Mouse (Mus musculus): ENCODE measurements around the gene Gnao1. TPM values are rescaled to one million over a fixed set of nuclear protein-coding genes. Genes with fewer than 3 reads are reported as not detected.

Gene Gnao1
- total and polyA plus RNA-seq, 3 experiments, result 1.1 to 13.5 (median 3.5) TPM

DNA sequence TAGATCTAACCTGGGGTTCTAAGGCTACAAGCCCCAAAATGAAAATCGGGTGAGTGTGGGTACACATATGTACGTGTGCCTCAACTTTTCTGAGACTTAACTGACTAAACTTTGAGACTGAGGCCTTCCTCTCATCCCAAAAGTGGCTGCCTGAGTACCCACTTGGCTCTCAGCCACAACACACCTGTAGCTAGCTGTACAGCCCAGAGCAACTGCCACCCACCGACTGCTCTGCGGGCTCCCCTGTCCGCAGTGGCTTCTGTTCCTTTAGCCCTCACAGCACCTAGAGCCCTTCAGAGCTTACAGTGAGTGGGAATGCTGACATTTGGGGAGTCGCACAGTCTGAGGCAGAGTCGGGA lies 110.8 kb downstream of the Gnao1 start:
- H3K9me3 ChIP-seq (replicated peaks; ENCODE audit: low read length), result no peaks in the 10 kb centered on the region
- no peak overlapping the region for H3K9ac ChIP-seq (ENCODE audit: insufficient read depth, low read depth)
- dilution Hi-C loops (cut with MboI; ENCODE audit: extremely low pct_ligation_motif_present, extremely low pct_unique_long_range_greater_than_20kb, low sequenced_read_pairs) (no loop called here), in situ Hi-C loops (cut with MboI; ENCODE audit: low pct_ligation_motif_present, low pct_unique_long_range_greater_than_20kb, low sequenced_read_pairs) (no loop called here)
- H3K36me3 ChIP-seq (replicated peaks in 1 of 2; ENCODE audit: control insufficient read depth in 1 of 2, insufficient read depth in 1 of 2, low read length in 1 of 2), result peaks cover 0 to 17% of the 10 kb centered on the region in 2 experiments
- no peak overlapping the region for H3K27ac ChIP-seq (ENCODE audit: insufficient read depth, low read depth)
- H3K4me3 ChIP-seq (replicated peaks in 1 of 3; ENCODE audit: low read depth in 2 of 3, low read length in 2 of 3, poor library complexity in 1 of 3), result no peak overlapping the region
- no peak for TF ChIP-seq MYC (IDR thresholded peaks at IDR 0.05; ENCODE audit: low read depth, low read length)
- TF ChIP-seq JUN (IDR thresholded peaks at IDR 0.05; ENCODE audit: insufficient read depth, low read depth, low read length), result no peak
- TF ChIP-seq HCFC1 (IDR thresholded peaks at IDR 0.05; ENCODE audit: low read depth, low read length), result no peak
- TF ChIP-seq GABPA (IDR thresholded peaks at IDR 0.05; ENCODE audit: insufficient replicate concordance, low read depth, low read length), result no peak
- TF ChIP-seq ZC3H11A (IDR thresholded peaks at IDR 0.05; ENCODE audit: low read depth, low read length), result no peak
- no peak for TF ChIP-seq CHD2 (IDR thresholded peaks at IDR 0.05; ENCODE audit: low read length)
- no peak overlapping the region for H3K4me2 ChIP-seq (ENCODE audit: insufficient read depth, low read depth, poor library complexity, severe bottlenecking)
- no peaks in the 10 kb centered on the region for H3K27me3 ChIP-seq (replicated peaks)
- no peaks in the 10 kb centered on the region for H3K79me2 ChIP-seq (replicated peaks; ENCODE audit: control insufficient read depth, extremely low read depth, insufficient read depth, poor library complexity, severe bottlenecking)
- H3K4me1 ChIP-seq (ENCODE audit: control insufficient read depth in 1 of 2, insufficient read depth in 2 of 2), result peaks cover 3 to 24% of the 10 kb centered on the region in 2 experiments; a peak in 2 of 4 replicates
- DNase-seq (ENCODE audit: extremely low read depth), result no peak

DNA sequence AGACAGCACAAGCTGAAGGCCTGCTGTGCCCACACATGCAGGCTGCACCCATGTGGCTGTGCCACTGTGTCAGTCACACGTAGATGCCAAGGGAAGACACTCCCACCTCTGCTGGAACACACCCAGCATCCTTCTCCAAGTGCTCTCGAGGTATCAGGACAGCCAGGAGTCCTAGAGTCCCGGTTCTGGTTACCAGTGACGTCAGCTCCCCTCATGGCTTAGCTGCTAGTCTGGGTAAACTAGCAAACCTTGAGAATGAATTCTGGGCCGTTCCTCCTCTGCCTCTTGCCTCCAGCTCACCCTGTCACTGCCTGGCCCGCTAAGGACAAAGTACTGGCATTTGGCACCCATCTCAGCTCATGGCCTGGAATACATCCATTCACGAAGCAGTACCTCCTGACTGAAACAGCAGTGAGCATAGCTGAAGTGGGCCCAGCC lies 114.2 kb downstream of the Gnao1 start:
- peaks cover 0 to 28% of the 10 kb centered on the region in 2 experiments for H3K36me3 ChIP-seq (replicated peaks in 1 of 2; ENCODE audit: control insufficient read depth in 1 of 2, insufficient read depth in 1 of 2, low read length in 1 of 2)
- no peak for DNase-seq (ENCODE audit: extremely low read depth)
- no peak overlapping the region for H3K4me3 ChIP-seq (replicated peaks in 1 of 3; ENCODE audit: low read depth in 2 of 3, low read length in 2 of 3, poor library complexity in 1 of 3)
- H3K4me1 ChIP-seq (ENCODE audit: control insufficient read depth in 1 of 2, insufficient read depth in 2 of 2), result peaks cover 5 to 10% of the 10 kb centered on the region in 2 experiments
- dilution Hi-C loops (cut with MboI; ENCODE audit: extremely low pct_ligation_motif_present, extremely low pct_unique_long_range_greater_than_20kb, low sequenced_read_pairs) (no loop called here), in situ Hi-C loops (cut with MboI; ENCODE audit: low pct_ligation_motif_present, low pct_unique_long_range_greater_than_20kb, low sequenced_read_pairs) (no loop called here)
- no peak for TF ChIP-seq MXI1 (IDR thresholded peaks at IDR 0.05; ENCODE audit: low read depth, low read length)
- TF ChIP-seq E2F4 (IDR thresholded peaks at IDR 0.05; ENCODE audit: insufficient replicate concordance, low read depth, low read length), result no peak
- no peak for TF ChIP-seq HCFC1 (IDR thresholded peaks at IDR 0.05; ENCODE audit: low read depth, low read length)
- no peak for TF ChIP-seq POLR2AphosphoS2 (IDR thresholded peaks at IDR 0.05; ENCODE audit: low read depth, low read length)
- no peak for TF ChIP-seq ZC3H11A (IDR thresholded peaks at IDR 0.05; ENCODE audit: low read depth, low read length)
- TF ChIP-seq ZNF384 (IDR thresholded peaks at IDR 0.05; ENCODE audit: low read depth, low read length), result no peak
- TF ChIP-seq USF1 (IDR thresholded peaks at IDR 0.05; ENCODE audit: low read depth, low read length), result no peak
- TF ChIP-seq BHLHE40 (IDR thresholded peaks at IDR 0.05; ENCODE audit: low read depth, low read length), result no peak
- peaks cover 8% of the 10 kb centered on the region for H3K9me3 ChIP-seq (replicated peaks; ENCODE audit: low read length)
- no peaks in the 10 kb centered on the region for H3K27me3 ChIP-seq (replicated peaks)
- H3K4me2 ChIP-seq (ENCODE audit: insufficient read depth, low read depth, poor library complexity, severe bottlenecking), result no peak overlapping the region
- no peaks in the 10 kb centered on the region for H3K79me2 ChIP-seq (replicated peaks; ENCODE audit: control insufficient read depth, extremely low read depth, insufficient read depth, poor library complexity, severe bottlenecking)
- no peak overlapping the region for H3K9ac ChIP-seq (ENCODE audit: insufficient read depth, low read depth)
- no peak overlapping the region for H3K27ac ChIP-seq (ENCODE audit: insufficient read depth, low read depth)

DNA sequence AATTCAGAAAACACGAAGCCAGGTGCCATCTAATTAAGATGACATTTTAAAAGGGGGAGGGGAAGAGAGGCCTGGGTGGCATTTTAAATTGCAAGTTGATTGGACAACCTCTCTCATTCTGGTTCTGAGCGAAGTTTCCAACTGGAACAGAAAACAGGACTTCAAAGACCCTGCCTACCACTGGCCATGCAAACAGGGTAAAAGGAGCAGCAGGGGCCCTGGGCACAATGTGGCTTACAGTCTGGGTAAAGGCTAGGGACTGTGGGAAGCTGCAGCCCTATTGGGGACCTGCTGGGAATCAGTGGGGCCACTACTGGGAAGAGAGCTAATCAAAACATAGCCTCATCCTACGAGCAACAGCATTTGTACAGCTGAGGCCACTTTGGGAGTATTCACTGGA lies 115.7 kb downstream of the Gnao1 start:
- Histone ChIP-seq H3K4me2 (ENCODE audit: insufficient read depth, low read depth, poor library complexity, severe bottlenecking) (no peak overlapping the region), H3K36me3 (replicated peaks in 1 of 2; ENCODE audit: control insufficient read depth in 1 of 2, insufficient read depth in 1 of 2, low read length in 1 of 2) (peaks cover 0 to 32% of the 10 kb centered on the region in 2 experiments), H3K4me1 (ENCODE audit: control insufficient read depth in 1 of 2, insufficient read depth in 2 of 2) (peaks cover 5 to 10% of the 10 kb centered on the region in 2 experiments), H3K79me2 (replicated peaks; ENCODE audit: control insufficient read depth, extremely low read depth, insufficient read depth, poor library complexity, severe bottlenecking) (no peaks in the 10 kb centered on the region), H3K9ac (ENCODE audit: insufficient read depth, low read depth) (no peak overlapping the region), H3K27ac (ENCODE audit: insufficient read depth, low read depth) (no peak overlapping the region), H3K4me3 (replicated peaks in 1 of 3; ENCODE audit: low read depth in 2 of 3, low read length in 2 of 3, poor library complexity in 1 of 3) (no peak overlapping the region), H3K27me3 (replicated peaks) (no peaks in the 10 kb centered on the region), H3K9me3 (replicated peaks; ENCODE audit: low read length) (peaks cover 8% of the 10 kb centered on the region)
- in situ Hi-C loops (cut with MboI; ENCODE audit: low pct_ligation_motif_present, low pct_unique_long_range_greater_than_20kb, low sequenced_read_pairs) (loop anchor here (25.0 kb wide), 1 partner anchor 313 kb away; no protein-coding TSS in a partner anchor), dilution Hi-C loops (cut with MboI; ENCODE audit: extremely low pct_ligation_motif_present, extremely low pct_unique_long_range_greater_than_20kb, low sequenced_read_pairs) (no loop called here)
- TF ChIP-seq MAX (IDR thresholded peaks at IDR 0.05; ENCODE audit: low read length), result no peak
- TF ChIP-seq RCOR1 (conservative IDR thresholded peaks at IDR 0.05; ENCODE audit: low read depth, low read length), result no peak
- TF ChIP-seq SIN3A (IDR thresholded peaks at IDR 0.05; ENCODE audit: low read length), result no peak
- no peak for TF ChIP-seq POLR2AphosphoS2 (IDR thresholded peaks at IDR 0.05; ENCODE audit: low read depth, low read length)
- no peak for TF ChIP-seq EP300 (IDR thresholded peaks at IDR 0.05; ENCODE audit: low read length)
- TF ChIP-seq ELF1 (IDR thresholded peaks at IDR 0.05; ENCODE audit: low read depth, low read length), result no peak
- no peak for TF ChIP-seq NELFE (IDR thresholded peaks at IDR 0.05; ENCODE audit: low read depth, low read length)
- no peak for TF ChIP-seq ETS1 (conservative IDR thresholded peaks at IDR 0.05; ENCODE audit: low read depth, low read length)
- no peak for TF ChIP-seq UBTF (IDR thresholded peaks at IDR 0.05; ENCODE audit: low read depth, low read length)
- TF ChIP-seq SMC3 (IDR thresholded peaks at IDR 0.05; ENCODE audit: low read depth, low read length), result no peak
- no peak for TF ChIP-seq IRF4 (IDR thresholded peaks at IDR 0.05; ENCODE audit: low read depth, low read length)
- TF ChIP-seq HCFC1 (IDR thresholded peaks at IDR 0.05; ENCODE audit: low read depth, low read length), result no peak
- no peak for TF ChIP-seq JUND (conservative IDR thresholded peaks at IDR 0.05; ENCODE audit: low read depth, low read length)
- no peak for TF ChIP-seq ZMIZ1 (IDR thresholded peaks at IDR 0.05; ENCODE audit: low read depth, low read length)
- no peak for TF ChIP-seq ZC3H11A (IDR thresholded peaks at IDR 0.05; ENCODE audit: low read depth, low read length)
- TF ChIP-seq E2F4 (IDR thresholded peaks at IDR 0.05; ENCODE audit: insufficient replicate concordance, low read depth, low read length), result no peak
- no peak for DNase-seq (ENCODE audit: extremely low read depth)

Data from CH12.LX (cell line).